Mouse (Mus musculus) myocyte (in vitro differentiated cells): ENCODE measurements around the gene Hpgd.

ENCODE experiments used
- E2F4 ChIP-seq: IDR thresholded peaks from one replicate; pipeline ENCODE4 v1.6.1; 2011; ENCODE audit warnings: mild to moderate bottlenecking, control low read depth, moderate library complexity; ENCODE audit not compliant: insufficient read depth
- MAX ChIP-seq: IDR thresholded peaks from one replicate; pipeline ENCODE4 v1.6.1; 2011; ENCODE audit warnings: low read depth, mild to moderate bottlenecking, control low read depth
- MYOG ChIP-seq, 3 experiments: IDR thresholded peaks; one replicate each; pipeline ENCODE4 v1.6.1; 2011; ENCODE audit warnings: control low read depth in 2 of 3, low read depth in 2 of 3, mild to moderate bottlenecking in 2 of 3; ENCODE audit not compliant: insufficient read length in 2 of 3, control insufficient read depth in 1 of 3, insufficient read depth in 1 of 3
- POLR2A ChIP-seq: IDR thresholded peaks from one replicate; pipeline ENCODE4 v1.6.1; 2011; ENCODE audit warnings: low read depth, mild to moderate bottlenecking, control low read depth, moderate library complexity; ENCODE audit not compliant: insufficient read length
- POLR2AphosphoS2 ChIP-seq: IDR thresholded peaks from one replicate; pipeline ENCODE4 v1.6.1; 2011; ENCODE audit warnings: low read depth, control low read depth; ENCODE audit not compliant: insufficient read length
- REST ChIP-seq: IDR thresholded peaks from one replicate; pipeline ENCODE4 v1.6.1; 2011; ENCODE audit warnings: mild to moderate bottlenecking, control low read depth, moderate library complexity; ENCODE audit not compliant: insufficient read depth, insufficient read length
- TCF12 ChIP-seq: IDR thresholded peaks from one replicate; pipeline ENCODE4 v1.6.1; 2011; ENCODE audit warnings: mild to moderate bottlenecking, control low read depth; ENCODE audit not compliant: poor library complexity, insufficient read depth, severe bottlenecking
- USF1 ChIP-seq: IDR thresholded peaks from one replicate; pipeline ENCODE4 v1.6.1; 2011; ENCODE audit warnings: low read depth, mild to moderate bottlenecking, control low read depth, moderate library complexity

GRCm38 (mm10) chr8:56275316-56275715 lies 19.1 kb upstream of the Hpgd start:
- TF ChIP-seq E2F4 = no peak
- TF ChIP-seq USF1 = no peak
- no peak for TF ChIP-seq POLR2A
- TF ChIP-seq POLR2AphosphoS2 = no peak
- no peak for TF ChIP-seq TCF12
- no peak for TF ChIP-seq MYOG (IDR thresholded peaks at IDR 0.05; ENCODE audit: control insufficient read depth in 1 of 3, insufficient read depth in 1 of 3, insufficient read length in 2 of 3, low read depth in 2 of 3)
- no peak for TF ChIP-seq REST
- TF ChIP-seq MAX = no peak
